Mouse (Mus musculus): ENCODE measurements around the gene Pcsk5.

The Pcsk5 gene

GRCm38 (mm10) chr19:17837471-17837859, at the start of gene Pcsk5:
Gene Pcsk5 (minus strand): TSS chr19:17837632.
- no peak for DNase-seq (ENCODE audit: low spot score)

DNA sequence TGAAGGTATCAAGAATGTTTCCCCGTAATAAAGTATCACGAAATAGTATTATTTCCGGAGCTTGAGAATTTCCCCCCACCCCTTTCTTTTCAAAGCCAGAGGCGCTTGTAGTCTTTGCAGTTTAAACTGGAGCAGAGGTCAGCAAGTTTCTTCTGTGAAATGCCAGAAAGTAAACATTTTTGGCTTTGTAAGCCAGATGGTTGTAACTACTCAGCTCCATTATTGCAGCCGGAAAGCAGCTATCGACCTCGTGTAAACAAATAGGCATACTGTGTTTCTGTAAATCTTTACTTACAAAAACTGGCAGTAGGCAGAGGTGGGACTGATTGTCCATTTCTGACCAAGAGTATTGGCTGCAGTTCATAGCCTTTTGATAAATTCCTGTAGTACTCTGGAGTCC, 38.4 kb upstream of the Pcsk5 start:
- no peak for DNase-seq (ENCODE audit: low spot score)

GRCm38 (mm10) chr19:17874388-17874787, 37.0 kb upstream of the Pcsk5 start:
- no peak for DNase-seq (ENCODE audit: low spot score)

- DNase-seq (ENCODE audit: low spot score), result no peak
These were observed 36.3 kb upstream of the Pcsk5 start for GRCm38 (mm10) chr19:17873755-17874154.

DNA sequence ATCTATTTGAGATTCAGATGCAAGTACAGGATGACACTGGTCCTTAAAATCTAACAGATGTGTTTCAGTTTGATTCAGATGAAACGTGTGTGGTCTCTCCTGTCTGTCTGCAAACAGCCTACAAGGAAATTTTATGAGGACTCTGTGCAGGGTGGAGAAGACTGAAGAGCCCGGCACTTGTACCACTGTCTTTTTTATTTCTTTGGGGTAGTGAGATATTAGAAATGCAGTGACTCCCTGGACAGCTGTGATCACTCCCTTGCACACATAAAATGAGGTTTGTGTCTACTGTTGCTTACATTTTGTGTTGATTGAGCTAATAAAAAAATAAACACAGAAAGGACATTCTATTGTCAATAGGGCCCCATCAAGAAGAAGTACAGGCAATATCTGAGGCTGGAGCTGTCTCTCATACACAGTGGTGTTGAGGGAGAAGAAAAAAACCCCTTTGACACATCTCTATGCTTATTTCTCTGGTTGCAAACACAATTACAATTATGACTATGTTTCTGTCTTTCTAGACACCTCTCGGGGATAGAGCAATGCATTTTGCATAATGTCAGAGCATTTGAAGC, 29.0 kb upstream of the Pcsk5 start:
- DNase-seq (ENCODE audit: low spot score), result no peak

DNA sequence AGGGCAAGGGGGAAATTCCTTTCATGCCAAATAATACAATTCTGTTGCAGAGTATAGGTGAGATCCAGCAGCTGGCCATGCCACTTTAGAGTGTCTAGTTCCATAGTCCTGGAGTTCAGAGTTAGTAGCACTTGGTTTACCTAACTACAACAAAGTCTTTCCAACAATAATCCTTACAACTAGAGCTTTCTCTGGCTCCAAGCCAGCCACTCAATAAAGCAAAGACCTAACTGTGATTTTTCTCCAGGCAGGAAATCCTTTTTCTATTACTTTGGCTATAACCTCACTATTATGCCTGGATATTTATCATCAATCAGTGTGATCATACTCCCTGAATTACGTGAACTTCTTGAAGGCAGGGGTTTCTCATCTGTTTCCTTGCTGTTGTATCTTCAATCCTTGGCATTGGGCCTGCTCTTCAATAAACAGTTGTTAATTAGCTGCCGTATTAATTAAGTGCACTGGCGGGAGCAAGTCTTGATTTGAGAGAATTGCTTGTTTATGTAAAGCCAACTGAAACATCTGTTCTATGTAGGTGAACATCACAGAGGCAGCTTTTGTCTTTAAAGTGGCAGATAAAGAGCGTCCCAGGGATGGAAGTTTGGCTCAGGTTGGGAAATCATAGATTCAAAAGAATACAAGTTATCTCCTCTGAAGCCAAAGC, 23.1 kb upstream of the Pcsk5 start:
- DNase-seq (ENCODE audit: low spot score), result no peak

GRCm38 (mm10) chr19:17856741-17857140, 19.3 kb upstream of the Pcsk5 start:
- DNase-seq (ENCODE audit: low spot score), result no peak

DNA sequence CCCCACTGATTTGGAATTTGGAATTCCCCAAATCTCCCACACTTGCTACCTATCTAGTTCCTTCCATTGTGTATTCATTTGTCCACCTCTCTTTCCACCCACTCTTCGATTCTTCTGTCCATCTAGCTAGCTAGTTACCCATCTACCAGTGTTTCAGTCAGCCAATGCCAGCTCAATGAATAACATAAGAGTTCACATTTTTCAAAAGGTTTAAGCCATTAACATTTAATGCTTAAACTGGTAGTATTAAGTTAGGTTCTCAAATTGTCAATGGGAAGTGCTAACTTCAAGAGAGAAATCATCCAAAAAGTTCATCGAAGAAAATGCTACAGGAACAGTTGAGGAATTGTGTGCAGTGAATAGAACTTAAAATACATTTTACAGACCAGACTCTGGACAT, 11.0 kb upstream of the Pcsk5 start:
- no peak for DNase-seq (ENCODE audit: low spot score)

- no peak for DNase-seq (ENCODE audit: low spot score)
These were observed 8.5 kb upstream of the Pcsk5 start for GRCm38 (mm10) chr19:17845967-17846366.

DNA sequence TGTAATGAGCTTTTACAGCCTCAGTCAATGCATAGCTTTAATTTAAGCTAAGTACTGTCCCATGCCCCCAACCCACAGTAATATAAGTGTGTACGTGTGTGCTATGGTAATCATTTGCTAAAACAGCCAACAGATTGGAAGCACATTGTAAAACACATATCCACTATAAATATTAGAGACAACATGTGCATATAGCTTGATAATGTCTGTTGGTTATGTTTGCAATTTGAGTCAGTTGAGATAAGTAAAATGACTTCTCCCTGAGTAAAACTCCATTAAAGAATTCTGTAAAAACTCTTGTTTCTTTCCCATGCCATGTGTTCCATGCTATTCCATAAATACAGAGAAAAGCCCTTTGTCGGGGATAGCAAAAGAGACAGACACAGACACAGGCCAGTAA, 4.2 kb upstream of the Pcsk5 start:
- no peak for DNase-seq (ENCODE audit: low spot score)

- no peak for DNase-seq (ENCODE audit: low spot score)
These were observed 2.4 kb upstream of the Pcsk5 start for GRCm38 (mm10) chr19:17839856-17840255.

DNA sequence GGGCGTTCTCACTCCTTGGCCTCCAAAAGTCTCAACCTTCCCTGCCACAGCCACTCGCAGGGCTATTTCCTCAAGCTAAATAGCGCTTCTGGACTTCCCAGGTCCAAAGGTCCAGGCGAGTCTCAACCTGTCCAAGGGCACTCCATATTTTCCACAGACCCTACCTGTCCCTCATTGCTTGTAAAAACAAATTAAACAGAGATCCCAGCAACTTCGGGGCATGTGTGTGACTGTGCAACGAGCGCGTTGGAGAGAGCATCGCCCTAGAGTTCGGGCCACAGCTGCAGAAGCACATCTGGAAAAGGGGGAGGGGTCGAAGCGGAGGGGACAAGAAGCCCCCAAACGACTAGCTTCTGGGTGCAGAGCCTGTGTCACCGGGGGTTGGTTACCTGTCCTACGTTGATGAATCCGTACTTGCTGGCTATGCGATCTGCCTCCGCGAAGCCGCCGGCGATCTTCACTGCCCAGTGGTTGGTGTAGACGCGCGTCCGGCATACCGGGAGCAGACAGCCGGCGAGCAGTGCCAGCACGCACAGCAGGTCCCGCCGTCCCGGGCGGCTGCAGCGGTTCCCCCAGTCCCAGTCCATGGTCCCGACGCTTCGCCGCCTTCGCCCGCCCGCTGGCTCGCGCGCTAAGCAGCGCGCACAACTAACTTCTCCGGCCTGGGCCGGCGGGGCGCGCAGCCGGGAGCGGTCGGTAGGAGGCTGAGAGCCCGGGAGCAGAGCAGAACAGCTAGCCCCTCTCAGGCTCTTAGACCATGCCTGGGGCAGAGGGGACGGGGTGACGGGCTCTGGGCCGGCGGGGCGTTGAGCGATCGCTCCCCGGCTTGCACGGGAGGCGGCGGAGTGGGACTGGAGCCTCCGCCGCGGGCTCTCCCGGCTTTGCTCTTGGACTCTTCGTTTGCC, 614 bp downstream of the Pcsk5 start:
- no peak for DNase-seq (ENCODE audit: low spot score)

DNA sequence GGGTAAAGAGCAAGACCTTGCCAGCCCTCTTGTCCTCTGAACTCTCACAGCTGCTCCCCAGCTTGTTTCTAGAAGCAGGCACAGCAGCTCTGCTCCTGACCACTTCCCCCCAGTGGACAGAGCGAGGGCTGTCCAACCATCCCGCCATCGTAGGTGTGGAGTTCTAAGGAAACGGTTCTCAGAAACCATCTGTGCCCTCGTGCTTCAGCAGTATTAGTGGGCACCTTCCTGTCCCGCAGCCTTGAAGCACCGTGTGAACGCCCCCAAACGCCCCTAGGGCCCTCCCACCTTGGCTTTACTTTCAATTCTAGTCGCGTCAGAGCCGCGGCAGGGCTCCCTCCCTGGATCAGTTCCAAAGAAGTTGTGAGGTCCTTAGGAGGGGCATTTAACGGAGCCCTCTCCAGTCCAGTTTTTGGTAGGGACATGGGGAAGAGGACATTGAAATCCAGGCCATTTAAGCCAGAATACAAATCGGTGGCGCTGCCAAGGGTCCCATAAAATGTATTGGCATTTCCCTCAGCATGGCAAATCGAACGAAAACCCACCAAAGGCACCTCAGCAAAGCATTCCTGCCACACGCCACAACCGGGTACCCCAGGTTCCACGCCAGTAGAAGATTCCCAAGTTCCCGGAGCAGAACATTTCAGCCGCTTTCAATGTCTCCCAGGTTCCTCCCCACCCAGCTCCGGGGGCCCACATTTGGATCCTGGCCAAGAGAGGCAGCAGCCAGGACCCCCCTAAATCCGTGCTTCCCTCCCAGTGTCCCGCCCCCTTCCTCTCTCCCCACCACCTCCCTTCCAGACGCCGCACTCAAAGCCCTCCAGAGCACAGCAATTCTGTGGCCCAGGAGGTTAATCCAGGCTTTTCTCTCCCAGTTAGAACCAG, 1.5 kb downstream of the Pcsk5 start:
- DNase-seq (ENCODE audit: low spot score), result no peak

- no peak for DNase-seq (ENCODE audit: low spot score)
These were observed 2.5 kb downstream of the Pcsk5 start for GRCm38 (mm10) chr19:17834894-17835293.

GRCm38 (mm10) chr19:17831376-17831775, 6.1 kb downstream of the Pcsk5 start:
- no peak for DNase-seq (ENCODE audit: low spot score)

DNA sequence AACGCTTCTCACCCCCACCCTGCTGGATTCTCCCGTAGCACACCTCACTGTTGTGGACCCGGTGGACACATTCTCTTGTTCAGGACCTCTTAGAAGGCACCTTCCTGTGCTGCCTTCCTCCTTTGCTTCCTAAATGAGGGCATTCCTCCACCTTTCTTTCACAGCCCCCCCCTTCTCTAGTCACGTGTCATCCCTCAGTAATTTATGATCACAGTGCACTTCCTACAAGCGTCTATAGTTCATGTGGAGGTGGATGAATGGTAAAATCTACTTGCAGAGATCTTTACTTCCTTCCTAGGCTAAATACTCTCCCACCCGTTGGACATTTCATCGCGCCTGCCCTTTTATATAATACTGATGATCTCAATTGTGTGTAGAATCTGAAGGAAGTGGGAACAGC, 9.0 kb downstream of the Pcsk5 start:
- no peak for DNase-seq (ENCODE audit: low spot score)

- no peak for DNase-seq (ENCODE audit: low spot score)
These were observed 10.7 kb downstream of the Pcsk5 start for GRCm38 (mm10) chr19:17826694-17827093.

DNA sequence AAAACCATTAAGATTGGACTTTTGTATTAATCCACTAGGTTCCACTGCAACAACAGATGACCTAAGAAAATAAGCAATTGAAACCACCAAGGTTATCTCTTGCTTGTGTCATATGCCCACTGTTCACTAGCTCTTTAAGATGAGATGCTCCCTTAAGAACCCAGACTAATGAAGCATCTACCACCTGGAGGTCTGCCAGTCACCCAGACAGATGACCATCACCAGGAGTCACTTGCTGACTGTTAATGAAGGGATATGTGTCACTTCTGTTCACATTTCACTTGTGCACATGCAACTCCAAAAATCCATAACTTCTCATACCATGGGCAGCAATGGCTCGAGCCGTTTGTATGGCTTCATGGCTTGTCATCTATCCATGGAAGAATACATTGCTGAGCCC, 17.4 kb downstream of the Pcsk5 start:
- DNase-seq (ENCODE audit: low spot score), result no peak

DNA sequence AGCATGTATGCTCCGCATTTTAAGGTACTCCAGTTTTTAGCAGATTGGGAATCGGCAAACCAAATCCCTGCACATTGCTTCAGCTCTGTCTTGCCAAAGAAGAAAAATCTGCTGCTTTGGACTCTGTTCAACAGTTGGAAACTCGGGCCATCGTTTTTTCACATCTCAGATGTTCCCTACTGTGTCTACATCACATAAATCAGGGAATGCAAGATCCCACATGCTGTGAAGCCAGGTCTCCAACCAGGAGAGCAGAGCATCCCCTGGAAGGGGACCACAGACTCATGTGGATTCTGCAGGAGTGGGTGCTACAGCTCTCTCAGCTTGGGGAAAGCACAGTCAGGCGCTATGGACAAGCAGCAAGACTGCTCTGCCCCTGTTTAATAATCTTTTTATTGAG, 18.4 kb downstream of the Pcsk5 start:
- DNase-seq (ENCODE audit: low spot score), result no peak

- DNase-seq (ENCODE audit: low spot score), result no peak
These were observed 22.4 kb downstream of the Pcsk5 start for GRCm38 (mm10) chr19:17815062-17815461.

DNA sequence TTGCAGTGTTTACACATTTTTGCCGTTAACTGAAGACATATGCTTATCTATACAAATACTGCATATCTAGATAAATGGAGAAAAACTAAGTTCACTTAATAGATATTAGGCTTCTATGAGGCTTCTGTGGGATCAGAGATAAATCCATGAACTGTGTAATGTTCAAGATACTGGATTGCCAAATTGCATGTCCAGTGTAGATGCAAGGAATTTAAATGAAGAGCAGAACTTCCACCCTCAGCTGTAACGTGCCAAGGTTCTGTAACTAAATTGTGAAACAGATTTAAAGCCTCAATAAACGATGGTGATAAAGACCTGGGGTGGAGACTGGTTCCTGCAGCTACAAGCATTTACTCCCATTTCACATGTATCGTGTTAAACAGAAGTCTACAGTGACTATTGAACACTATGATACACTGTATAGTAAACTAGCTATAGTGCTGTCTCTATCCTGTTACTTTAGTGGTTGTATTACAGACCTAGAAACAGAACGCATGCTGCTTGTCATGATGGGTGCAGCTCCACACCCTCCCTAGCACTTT, 23.9 kb downstream of the Pcsk5 start:
- no peak for DNase-seq (ENCODE audit: low spot score)

- DNase-seq (ENCODE audit: low spot score), result no peak
These were observed 24.8 kb downstream of the Pcsk5 start for GRCm38 (mm10) chr19:17812661-17813060.

Data from MN1 (cell line).